Mouse (Mus musculus): ENCODE results near the gene Fmr1nb. TPM values are rescaled to one million over a fixed set of nuclear protein-coding genes. Genes with fewer than 3 reads are reported as not detected.
"Not testable (repeated sequence)": the region's sequence is repeated elsewhere in the genome, so short reads cannot be mapped to it uniquely, and the experiment has no call there.

The Fmr1nb gene
- polyA plus RNA-seq (2012; rRNA removed), result 0.23 and 0.34 TPM in 2 replicates

DNA sequence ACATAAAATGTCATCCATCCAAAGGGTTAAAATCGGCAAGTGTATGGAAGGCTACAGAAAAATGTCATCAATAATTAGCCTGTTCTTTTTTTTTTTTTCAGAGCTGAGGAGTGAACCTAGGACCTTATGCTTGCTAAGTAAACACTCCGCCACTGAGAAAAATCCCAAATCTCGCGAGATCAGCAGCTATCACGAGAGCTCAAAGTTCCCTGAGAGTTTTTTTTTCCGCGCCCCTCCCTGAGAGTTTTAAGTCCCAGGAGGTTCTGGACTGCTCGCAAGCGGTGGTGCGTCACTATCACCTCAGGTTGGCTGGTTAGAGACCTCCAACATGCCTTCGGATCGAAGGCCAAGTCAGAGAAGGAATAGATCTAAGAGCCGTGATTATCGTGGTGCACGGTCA, at the start of gene Fmr1nb:
Fmr1nb (plus strand) TSS at position 234 of the 400 bp plus-strand sequence.
- DNase-seq (ENCODE audit: low read depth), result no peak

DNA sequence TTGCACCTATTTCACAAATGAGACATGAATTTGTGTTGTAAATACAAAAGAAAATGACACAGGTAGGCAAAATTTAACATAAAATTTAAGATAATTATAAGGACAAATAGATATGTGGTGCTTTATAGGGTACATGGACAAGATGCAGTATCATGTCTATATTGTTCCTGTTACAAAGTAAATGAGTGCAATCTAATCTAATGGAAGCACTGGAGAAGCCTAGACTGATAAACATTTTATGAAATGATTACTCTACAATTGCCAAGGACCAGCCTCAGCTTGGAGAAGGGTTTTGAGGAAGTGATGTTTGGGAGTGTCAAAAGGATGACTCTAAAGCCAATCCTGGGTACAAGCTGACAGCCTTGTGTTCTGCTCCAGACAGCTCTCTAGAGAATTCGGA, 24.7 kb upstream of the Fmr1nb start:
- TF ChIP-seq POLR2A (IDR thresholded peaks at IDR 0.05; ENCODE audit: borderline replicate concordance, extremely low read depth, insufficient read depth, insufficient read length, poor library complexity, severe bottlenecking), result no peak
- no peak for TF ChIP-seq CTCF (IDR thresholded peaks at IDR 0.05; ENCODE audit: borderline replicate concordance, extremely low read depth, insufficient read depth, insufficient read length)

More for the DNA sequence above, at the start of gene Fmr1nb:
- TF ChIP-seq POLR2A (IDR thresholded peaks at IDR 0.05; ENCODE audit: borderline replicate concordance, extremely low read depth, insufficient read depth, insufficient read length, poor library complexity, severe bottlenecking) (no peak), CTCF (IDR thresholded peaks at IDR 0.05; ENCODE audit: borderline replicate concordance, extremely low read depth, insufficient read depth, insufficient read length) (no peak)

DNA sequence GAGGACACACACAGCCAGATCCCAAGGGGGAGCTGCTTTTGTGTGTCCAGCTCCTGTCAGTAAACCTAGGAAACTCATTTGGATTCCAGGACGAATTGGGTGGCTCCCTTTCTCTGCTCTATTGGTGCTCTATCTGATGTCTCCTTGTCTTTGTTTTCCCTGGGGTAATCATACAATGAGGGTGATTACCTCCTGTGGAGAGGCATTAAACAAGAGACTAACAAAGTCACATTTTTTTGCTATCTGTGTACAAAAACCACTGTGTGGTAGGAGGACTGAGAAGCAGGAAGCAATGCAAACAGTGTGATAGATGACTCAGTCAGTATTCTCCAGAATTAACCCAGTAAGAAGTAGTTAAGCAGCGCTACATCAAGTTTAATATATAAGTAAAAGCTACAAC, 21.6 kb upstream of the Fmr1nb start:
- TF ChIP-seq POLR2A (IDR thresholded peaks at IDR 0.05; ENCODE audit: borderline replicate concordance, extremely low read depth, insufficient read depth, insufficient read length, poor library complexity, severe bottlenecking), result no peak
- TF ChIP-seq CTCF (IDR thresholded peaks at IDR 0.05; ENCODE audit: borderline replicate concordance, extremely low read depth, insufficient read depth, insufficient read length), result no peak
- DNase-seq (ENCODE audit: low read depth), result no peak

More for the DNA sequence above, 24.7 kb upstream of the Fmr1nb start:
- no peak for DNase-seq (ENCODE audit: low read depth)

DNA sequence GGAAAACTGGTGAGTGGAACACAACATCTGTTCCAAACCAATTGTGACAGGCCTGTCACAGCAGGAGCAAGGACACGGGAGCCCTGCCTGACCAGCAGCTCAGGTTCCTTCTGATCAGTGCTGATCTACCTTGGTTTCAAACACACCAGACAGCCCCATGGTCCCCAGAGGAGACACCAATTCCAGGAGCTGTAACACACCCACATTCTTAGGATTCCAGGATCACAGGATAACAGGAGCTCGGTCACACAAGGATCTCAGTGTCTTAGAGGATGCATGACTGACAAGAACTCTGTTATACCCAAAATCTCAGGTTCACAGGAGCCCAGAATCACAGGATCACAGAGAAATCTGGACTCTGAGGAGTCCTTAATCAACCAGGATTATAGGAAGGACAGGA, 58.8 kb downstream of the Fmr1nb start:
- not testable (repeated sequence) for DNase-seq (ENCODE audit: low read depth)

DNA sequence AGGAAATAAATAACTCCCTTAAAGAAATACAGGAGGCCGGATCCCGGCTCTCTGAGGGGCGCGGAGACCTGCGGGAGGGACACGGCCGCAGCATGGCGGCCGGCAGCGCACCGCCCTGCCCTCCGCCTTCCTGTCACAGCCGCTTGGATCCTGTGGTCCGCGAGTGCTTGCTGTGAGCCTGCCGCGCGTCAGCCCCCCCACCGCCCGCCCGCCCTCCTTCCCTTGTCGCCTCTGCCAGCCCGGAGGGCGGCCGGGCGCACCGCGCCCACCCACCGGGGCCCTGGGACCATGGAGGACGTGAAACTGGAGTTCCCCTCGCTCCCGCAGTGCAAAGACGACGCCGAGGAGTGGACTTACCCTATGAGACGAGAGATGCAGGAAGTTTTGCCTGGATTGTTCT, 59.4 kb downstream of the Fmr1nb start, which contains the start of gene Gm14698:
Gm14698 (plus strand) TSS at position 35 of the 400 bp plus-strand sequence.
- DNase-seq (ENCODE audit: low read depth), result peak; percentile 36

DNA sequence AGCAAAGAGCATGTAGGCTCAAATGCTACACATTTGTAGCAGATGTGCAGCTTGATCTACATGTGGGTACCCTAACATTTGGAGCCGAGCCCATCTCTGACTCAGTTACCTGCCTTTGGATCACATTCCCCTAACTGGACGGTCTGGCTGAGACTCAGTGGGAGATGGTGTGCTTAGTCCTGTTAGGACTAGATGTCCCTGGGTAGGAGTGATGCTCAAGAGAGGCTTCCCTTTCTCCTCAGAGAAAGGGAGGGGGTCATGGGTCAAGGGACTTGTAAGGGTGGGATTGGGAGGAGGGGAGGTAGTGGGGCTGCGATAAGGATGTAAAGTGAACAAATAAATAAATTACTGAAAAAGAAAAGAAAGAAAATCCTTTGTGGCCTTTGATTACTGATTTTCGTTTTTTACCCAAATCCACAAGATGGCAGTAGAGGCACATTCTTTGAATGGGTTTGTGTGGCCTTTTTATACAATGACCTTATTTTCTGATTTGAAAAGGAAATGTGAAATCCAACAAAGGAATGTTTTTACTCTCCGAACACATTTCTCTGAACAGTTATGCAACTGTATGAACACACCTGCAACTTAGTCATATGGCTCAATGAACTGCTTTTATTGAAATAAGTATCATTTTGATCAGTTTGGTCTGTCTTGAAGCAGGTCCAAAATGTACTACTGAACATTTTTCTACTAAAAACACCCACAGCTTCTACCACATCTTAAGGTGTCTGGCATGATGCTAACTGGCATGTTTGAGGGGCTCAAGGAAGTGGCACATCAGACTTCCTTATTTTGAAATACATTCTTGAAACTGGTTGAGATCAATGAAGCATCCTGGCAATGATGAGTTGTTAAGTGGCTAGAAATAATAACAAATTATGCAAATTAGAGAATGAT, 78.2 kb downstream of the Fmr1nb start:
- TF ChIP-seq POLR2A (IDR thresholded peaks at IDR 0.05; ENCODE audit: borderline replicate concordance, extremely low read depth, insufficient read depth, insufficient read length, poor library complexity, severe bottlenecking), result no peak
- TF ChIP-seq CTCF (IDR thresholded peaks at IDR 0.05; ENCODE audit: borderline replicate concordance, extremely low read depth, insufficient read depth, insufficient read length), result no peak
- peak; percentile 75 for DNase-seq (ENCODE audit: low read depth)

Other genes starting within 250 kb of the Fmr1nb start
- 41.5 and 45.9 TPM in 2 replicates for gene Fmr1, start 83.3 kb upstream of the Fmr1nb start, polyA plus RNA-seq (2012; rRNA removed)
- gene Gm14698, start 59.3 kb downstream of the Fmr1nb start, polyA plus RNA-seq (2012; rRNA removed), result 0.58 and 0.71 TPM in 2 replicates
- gene Gm6812, start 131.2 kb downstream of the Fmr1nb start, polyA plus RNA-seq (2012; rRNA removed), result not detected in 2 replicates